Comparison of ENCODE assay signal across 16 mouse cellular contexts in the genomic region with DNA sequence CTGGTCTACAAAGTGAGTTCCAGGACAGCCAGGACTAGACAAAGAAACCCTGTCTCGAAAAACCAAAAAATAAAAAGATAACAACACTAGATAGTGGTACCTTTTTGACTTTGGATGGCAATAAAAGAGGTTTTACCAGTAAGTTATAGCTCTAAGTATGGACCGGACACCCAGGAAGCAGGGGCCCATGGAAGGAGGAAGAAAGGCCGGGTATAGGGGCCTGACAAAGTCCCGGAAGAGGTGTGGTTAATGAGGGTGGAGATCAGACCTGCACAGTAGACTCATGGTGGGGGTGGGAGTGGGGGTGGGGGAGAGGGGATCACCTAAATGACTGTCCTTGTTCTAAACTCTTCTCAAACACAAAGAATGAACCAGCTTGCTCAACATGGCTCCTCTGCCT. TPM values are rescaled to one million over a fixed set of nuclear protein-coding genes. Genes with fewer than 3 reads are reported as not detected.
DNase-seq lines count a peak whose midpoint lies in the region; ATAC-seq and TF ChIP-seq lines count a peak whose summit lies in the region.
"Had no signal": no experiment of that assay in that cellular context is flagged by ENCODE, and none has a peak within 500 bp of the region (broad histone marks: within the 10 kb centered on the region; RNA-seq: fewer than 3 reads in every experiment).

No protein-coding gene starts in this region.

- no peak overlapping the region for H3K4me2 ChIP-seq in hindbrain, embryonic 12.5 days (replicated peaks)
- H3K4me2 ChIP-seq in hindbrain, embryonic 13.5 days, result no peak overlapping the region
- H3K4me2 ChIP-seq in limb, embryonic 13.5 days (replicated peaks), result no peak overlapping the region

- ATAC-seq in hindbrain, embryonic 12.5 days (ENCODE audit: low FRiP score), result no peak
- no peak for ATAC-seq in hindbrain, embryonic 13.5 days (ENCODE audit: low FRiP score)
- ATAC-seq in limb, embryonic 13.5 days (ENCODE audit: low FRiP score, low read depth), result no peak
- ATAC-seq: activated CD4-positive, CD25-positive, alpha-beta regulatory T cell, adult 4 months; intestine, postnatal 0 days had no signal

- H3K27me3 ChIP-seq in hindbrain, embryonic 12.5 days, result no peaks in the 10 kb centered on the region
- no peaks in the 10 kb centered on the region for H3K27me3 ChIP-seq in hindbrain, embryonic 13.5 days
- H3K27me3 ChIP-seq in E14TG2a.4 (ENCODE audit: insufficient read depth, low read length), result no peaks in the 10 kb centered on the region
- H3K27me3 ChIP-seq in limb, embryonic 13.5 days, result no peaks in the 10 kb centered on the region
- no peaks in the 10 kb centered on the region for H3K27me3 ChIP-seq in heart, embryonic 10.5 days (ENCODE audit: insufficient read depth, poor library complexity, severe bottlenecking)
- H3K27me3 ChIP-seq: heart, embryonic 13.5 days had no signal

- peaks cover 41% of the 10 kb centered on the region for H3K4me1 ChIP-seq in hindbrain, embryonic 12.5 days
- peaks cover 43% of the 10 kb centered on the region for H3K4me1 ChIP-seq in hindbrain, embryonic 13.5 days (replicated peaks)
- H3K4me1 ChIP-seq in E14TG2a.4 (replicated peaks; ENCODE audit: low read depth, low read length), result peaks cover 97% of the 10 kb centered on the region
- H3K4me1 ChIP-seq in limb, embryonic 13.5 days, result peaks cover 51% of the 10 kb centered on the region
- peaks cover 29% of the 10 kb centered on the region for H3K4me1 ChIP-seq in heart, embryonic 10.5 days

- WGBS in hindbrain, embryonic 12.5 days, result 82% methylated on average over 4 of the region's 4 CpGs
- WGBS in hindbrain, embryonic 13.5 days, result 91% methylated on average over 4 of the region's 4 CpGs
- WGBS in limb, embryonic 13.5 days, result 86% methylated on average over 4 of the region's 4 CpGs
- 86% methylated on average over 4 of the region's 4 CpGs for WGBS in heart, embryonic 10.5 days

- peak; percentile 54 for DNase-seq in MEL-GATA-1-ER (ENCODE audit: extremely low read depth, low read depth)
- DNase-seq in heart, embryonic 10.5 days (ENCODE audit: low spot score), result no peak
- DNase-seq in lung, postnatal 25 days (ENCODE audit: low spot score), result no peak
- no peak for DNase-seq in heart, adult 11 months
- DNase-seq: adrenal gland, postnatal 36 days; cerebellum, adult 9-11 months; gastrocnemius, postnatal 36 days; kidney, postnatal 25 days; right cerebral cortex, postnatal 25 days had no signal

- H3K9ac ChIP-seq in hindbrain, embryonic 12.5 days, result no peak overlapping the region
- H3K9ac ChIP-seq in hindbrain, embryonic 13.5 days, result no peak overlapping the region
- no peak overlapping the region for H3K9ac ChIP-seq in limb, embryonic 13.5 days
- H3K9ac ChIP-seq: heart, embryonic 13.5 days had no signal

- 0 out of 2 replicates have a peak overlapping the region, but pooled peaks have one; percentile 12 for H3K27ac ChIP-seq in hindbrain, embryonic 12.5 days
- no peak overlapping the region for H3K27ac ChIP-seq in hindbrain, embryonic 13.5 days
- peak overlapping the region; percentile 49; the same call in 1 of the 2 replicates for H3K27ac ChIP-seq in limb, embryonic 13.5 days
- no peak overlapping the region for H3K27ac ChIP-seq in heart, embryonic 10.5 days
- H3K27ac ChIP-seq: heart, embryonic 13.5 days had no signal

- H3K4me3 ChIP-seq in hindbrain, embryonic 12.5 days, result no peak overlapping the region
- H3K4me3 ChIP-seq in hindbrain, embryonic 13.5 days, result no peak overlapping the region
- H3K4me3 ChIP-seq in E14TG2a.4 (replicated peaks; ENCODE audit: low read length), result peak overlapping the region; percentile 67
- no peak overlapping the region for H3K4me3 ChIP-seq in limb, embryonic 13.5 days
- no peak overlapping the region for H3K4me3 ChIP-seq in heart, embryonic 10.5 days
- H3K4me3 ChIP-seq: heart, embryonic 13.5 days had no signal

- no peaks in the 10 kb centered on the region for H3K9me3 ChIP-seq in hindbrain, embryonic 12.5 days (replicated peaks)
- H3K9me3 ChIP-seq in hindbrain, embryonic 13.5 days, result no peaks in the 10 kb centered on the region
- H3K9me3 ChIP-seq in E14TG2a.4 (ENCODE audit: low read length), result no peaks in the 10 kb centered on the region
- no peaks in the 10 kb centered on the region for H3K9me3 ChIP-seq in limb, embryonic 13.5 days
- no peaks in the 10 kb centered on the region for H3K9me3 ChIP-seq in heart, embryonic 10.5 days
- H3K9me3 ChIP-seq: heart, embryonic 13.5 days had no signal

- no peaks in the 10 kb centered on the region for H3K36me3 ChIP-seq in hindbrain, embryonic 12.5 days
- H3K36me3 ChIP-seq in hindbrain, embryonic 13.5 days, result no peaks in the 10 kb centered on the region
- H3K36me3 ChIP-seq in E14TG2a.4 (ENCODE audit: insufficient read depth, low read length), result no peaks in the 10 kb centered on the region
- H3K36me3 ChIP-seq in limb, embryonic 13.5 days, result no peaks in the 10 kb centered on the region
- H3K36me3 ChIP-seq in heart, embryonic 10.5 days, result no peaks in the 10 kb centered on the region
- H3K36me3 ChIP-seq: heart, embryonic 13.5 days had no signal

- TF ChIP-seq CTCF in E14TG2a.4 (conservative IDR thresholded peaks at IDR 0.05; ENCODE audit: low read length), result no peak

RNA-seq across cellular contexts. Expression of a gene that starts 58.4 kb away (rescaled TPM):
- 36.5 and 37.1 TPM in 2 replicates for polyA plus RNA-seq in hindbrain, embryonic 12.5 days (2016; fragmentation: Nextera tagmentation; extraction: Ambion mirVana)
- polyA plus RNA-seq in hindbrain, embryonic 13.5 days (2015; fragmentation: Nextera tagmentation; extraction: Ambion mirVana), result 33.9 and 35.2 TPM in 2 replicates
- 39.4 and 40.5 TPM in 2 replicates for polyA plus RNA-seq in limb, embryonic 13.5 days (2015; fragmentation: Nextera tagmentation; extraction: Ambion mirVana)
- 6.6 and 11.6 TPM in 2 replicates for polyA plus RNA-seq in heart, embryonic 10.5 days (2016; fragmentation: Nextera tagmentation; extraction: Ambion mirVana)

Comparison
In these comparisons a context has a peak if more than half of its experiments do, and no peak if none do; other contexts are left out.
1. H3K27ac ChIP-seq: peak in hindbrain, embryonic 12.5 days (single experiment) and limb, embryonic 13.5 days (single experiment); none in hindbrain, embryonic 13.5 days (single experiment) and heart, embryonic 10.5 days (single experiment).